Mouse (Mus musculus) forebrain, postnatal 0 days (tissue): ENCODE results near the gene Hlf. TPM values are rescaled to one million over a fixed set of nuclear protein-coding genes. Genes with fewer than 3 reads are reported as not detected.
A peak's percentile ranks its signal among the peaks of the same experiment; 100 is the strongest.

Source experiments
- ATAC-seq: fragments of 200-750 bp; cut with Nextera tagmentation; 2 replicates; pipeline ENCODE4 v1.8.0; 2017; ENCODE audit warnings: mild to moderate bottlenecking, moderate library complexity
- DNase-seq: peaks from one replicate; pipeline ENCODE4 v3.0.0-alpha.2; 2015
- H3K27ac ChIP-seq: fragments of 300-500 bp; sonication (generic); 2 replicates; pipeline ENCODE4 v1.5.1; 2014; ENCODE audit warnings: low read depth, mild to moderate bottlenecking, antibody characterized with exemption, low read length, moderate library complexity, mixed read lengths
- H3K27me3 ChIP-seq: fragments of 300-500 bp; sonication (generic); 2 replicates; pipeline ENCODE4 v1.6.1; 2014; ENCODE audit warnings: mild to moderate bottlenecking, low read length, mixed read lengths; ENCODE audit not compliant: insufficient read depth
- H3K36me3 ChIP-seq: fragments of 300-500 bp; sonication (generic); 2 replicates; pipeline ENCODE4 v1.6.1; 2014; ENCODE audit warnings: mild to moderate bottlenecking, moderate library complexity; ENCODE audit not compliant: insufficient read depth
- H3K4me1 ChIP-seq: fragments of 300-500 bp; sonication (generic); 2 replicates; pipeline ENCODE4 v1.6.1; 2014; ENCODE audit warnings: antibody characterized with exemption; ENCODE audit not compliant: insufficient read depth
- H3K4me2 ChIP-seq: fragments of 300-500 bp; sonication (generic); 2 replicates; pipeline ENCODE4 v1.6.1; 2014; ENCODE audit warnings: low read depth, mild to moderate bottlenecking, moderate library complexity
- H3K4me3 ChIP-seq: fragments of 300-500 bp; sonication (generic); 2 replicates; pipeline ENCODE4 v1.5.1; 2014; ENCODE audit warnings: low read depth, low read length, mixed read lengths
- H3K9ac ChIP-seq: fragments of 300-500 bp; sonication (generic); 2 replicates; pipeline ENCODE4 v1.6.1; 2014; ENCODE audit warnings: mild to moderate bottlenecking
- H3K9me3 ChIP-seq: fragments of 300-500 bp; sonication (generic); 2 replicates; pipeline ENCODE4 v1.6.1; 2016; ENCODE audit warnings: low read length
- CTCF ChIP-seq: sonication (generic); IDR thresholded peaks from 2 replicates; pipeline ENCODE4 v1.5.1; 2016; ENCODE audit warnings: antibody characterized with exemption, control low read depth, low read depth
- WGBS: fragments of 180-500 bp; shearing (Covaris S2); extraction: QIAGEN DNeasy Blood & Tissue Kit; methylation state at CpG from one replicate; pipeline ENCODE4 v1.1.7; 2014; 5-methylcytosine and 5-hydroxymethylcytosine counted together
- polyA plus RNA-seq: library from polyadenylated mRNA; unstranded; fragments of >200 nt; fragmentation: Nextera tagmentation; extraction: Ambion mirVana; gene quantifications from 2 replicates; pipeline ENCODE4 v1.2.1, GENCODE M21; 2015
- total RNA-seq: library from RNA; depleted of rRNA; stranded (reverse); fragments of >200 nt; gene quantifications from 2 replicates; pipeline ENCODE4 v1.2.3, GENCODE M21; 2014

Gene Hlf
- total and polyA plus RNA-seq, 2 experiments from 2014 or later: 6.8 to 9.7 TPM

DNA sequence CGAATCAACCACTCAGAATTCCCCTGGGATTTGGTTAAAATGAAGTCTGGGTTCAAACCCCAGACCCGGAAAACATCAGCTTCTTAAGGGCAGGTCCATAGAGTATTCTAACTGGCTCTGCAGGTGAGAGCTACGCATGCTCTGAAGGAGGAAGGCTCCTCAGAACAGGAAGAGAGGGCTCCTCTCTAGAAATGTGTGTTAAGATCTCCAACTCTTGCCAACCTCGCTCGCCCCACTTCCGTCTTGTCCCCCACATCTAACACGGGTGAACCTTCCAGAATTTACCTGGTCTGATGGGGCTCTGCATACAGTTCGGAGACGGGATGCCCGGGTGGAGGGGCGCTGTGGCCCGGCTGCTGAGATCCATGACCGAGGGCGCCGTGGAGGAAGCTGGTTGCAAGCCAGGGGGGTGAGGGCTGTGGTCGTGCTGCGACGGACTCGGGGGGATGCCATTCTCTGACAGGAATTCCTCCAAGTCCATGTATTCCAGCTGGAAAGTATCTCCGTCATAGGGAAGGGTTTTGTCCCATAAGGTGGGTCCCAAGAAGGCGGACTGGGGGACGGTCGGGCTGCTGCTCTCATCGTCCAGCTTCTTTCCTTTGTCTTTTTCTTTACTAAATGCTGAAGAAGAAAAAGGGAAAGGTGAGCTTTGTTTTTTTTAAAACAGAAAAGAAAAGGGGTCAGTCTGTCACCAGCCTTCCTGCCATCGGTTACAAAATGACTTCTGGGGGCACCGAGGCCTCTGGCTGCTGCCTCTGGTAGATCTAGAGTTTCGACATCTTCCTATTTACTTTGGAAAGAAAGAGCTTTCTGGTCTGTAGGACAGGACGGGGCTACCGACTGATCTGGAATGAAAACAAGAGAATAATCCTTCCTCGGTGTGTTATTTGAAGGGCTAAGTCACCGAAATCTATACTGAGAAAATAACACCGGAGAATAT lies 2.9 kb downstream of the Hlf start:
- H3K9me3 ChIP-seq: no peaks in the 10 kb centered on the region
- DNase-seq (no peak), ATAC-seq (no peak)
- H3K27me3 ChIP-seq: 0 out of 2 replicates have a peak, but pooled peaks cover 6% of the 10 kb centered on the region
- H3K4me3 ChIP-seq: peak overlapping the region; percentile 56
- WGBS: 51% methylated on average over 32 of the region's 32 CpGs
- H3K9ac ChIP-seq: no peak overlapping the region
- no peak overlapping the region for H3K27ac ChIP-seq
- H3K4me2 ChIP-seq: peak overlapping the region; percentile 86
- H3K36me3 ChIP-seq: no peaks in the 10 kb centered on the region
- no peaks in the 10 kb centered on the region; the same call in 1 of the 2 replicates for H3K4me1 ChIP-seq
- TF ChIP-seq CTCF: no peak

DNA sequence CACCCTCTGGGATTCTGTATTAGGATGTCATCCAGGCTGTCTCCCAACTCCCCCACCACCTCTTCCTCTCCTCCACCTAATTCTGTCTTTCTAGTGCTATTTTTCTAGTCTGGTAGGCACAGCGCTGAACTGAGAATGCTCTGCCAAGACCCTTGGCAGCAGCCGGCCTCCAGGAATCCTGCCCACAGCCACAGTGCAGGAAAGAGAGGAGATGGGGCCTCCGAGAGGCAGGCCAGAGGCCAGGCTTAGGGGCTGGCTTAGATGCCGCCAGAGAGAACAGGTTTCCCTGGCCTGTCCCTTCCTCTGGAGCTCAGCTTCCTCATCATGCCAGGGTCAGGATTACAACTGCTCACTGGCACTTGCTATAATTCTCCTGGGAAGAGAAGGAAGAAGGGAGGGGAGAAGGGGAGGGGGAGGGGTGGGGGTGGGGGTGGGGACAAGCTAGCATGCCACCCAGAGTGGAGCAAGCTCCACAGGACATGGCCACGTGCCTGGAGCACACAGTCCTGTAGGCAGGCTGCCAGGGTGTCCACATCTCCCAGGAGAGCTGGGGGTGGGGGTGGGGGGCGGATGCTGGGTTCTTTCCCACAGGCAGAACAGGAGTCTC lies 8.6 kb downstream of the Hlf start:
- 10% methylated on average over 6 of the region's 6 CpGs for WGBS
- TF ChIP-seq CTCF: no peak
- Histone ChIP-seq H3K4me3 (no peak overlapping the region), H3K27me3 (no peaks in the 10 kb centered on the region), H3K36me3 (no peaks in the 10 kb centered on the region), H3K4me1 (peaks cover 13% of the 10 kb centered on the region; the same call in 1 of the 2 replicates), H3K27ac (0 out of 2 replicates have a peak overlapping the region, but pooled peaks have one; percentile 21), H3K4me2 (peak overlapping the region; percentile 21), H3K9me3 (no peaks in the 10 kb centered on the region), H3K9ac (no peak overlapping the region)
- peak; percentile 74 for DNase-seq
- peak; percentile 90 for ATAC-seq

DNA sequence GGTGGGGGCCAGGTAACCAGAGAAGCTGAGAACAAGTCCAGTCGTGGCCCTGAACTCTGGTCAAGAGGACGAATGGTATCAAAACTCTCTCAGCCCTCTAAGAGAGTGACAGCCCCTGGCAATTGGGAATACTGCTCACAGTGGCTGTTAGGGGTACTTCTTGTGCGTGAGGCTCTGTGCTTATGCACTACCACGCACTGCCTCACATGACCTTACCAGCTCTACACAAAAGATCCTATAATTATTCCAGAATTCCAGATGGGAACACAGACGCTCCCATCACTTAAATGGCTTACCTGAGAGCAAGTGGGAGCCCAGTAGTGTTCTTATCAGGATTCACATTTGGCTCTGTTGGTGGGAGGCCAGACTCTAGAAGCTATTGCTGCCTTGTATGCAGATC lies 9.6 kb downstream of the Hlf start:
- Histone ChIP-seq H3K4me1 (peaks cover 13% of the 10 kb centered on the region; the same call in 1 of the 2 replicates), H3K4me2 (no peak overlapping the region), H3K9ac (no peak overlapping the region), H3K36me3 (no peaks in the 10 kb centered on the region), H3K27ac (no peak overlapping the region), H3K9me3 (no peaks in the 10 kb centered on the region), H3K27me3 (no peaks in the 10 kb centered on the region), H3K4me3 (no peak overlapping the region)
- 55% methylated on average over 5 of the region's 5 CpGs for WGBS
- peak; percentile 63 for TF ChIP-seq CTCF
- DNase-seq (no peak), ATAC-seq (peak; percentile 75)

DNA sequence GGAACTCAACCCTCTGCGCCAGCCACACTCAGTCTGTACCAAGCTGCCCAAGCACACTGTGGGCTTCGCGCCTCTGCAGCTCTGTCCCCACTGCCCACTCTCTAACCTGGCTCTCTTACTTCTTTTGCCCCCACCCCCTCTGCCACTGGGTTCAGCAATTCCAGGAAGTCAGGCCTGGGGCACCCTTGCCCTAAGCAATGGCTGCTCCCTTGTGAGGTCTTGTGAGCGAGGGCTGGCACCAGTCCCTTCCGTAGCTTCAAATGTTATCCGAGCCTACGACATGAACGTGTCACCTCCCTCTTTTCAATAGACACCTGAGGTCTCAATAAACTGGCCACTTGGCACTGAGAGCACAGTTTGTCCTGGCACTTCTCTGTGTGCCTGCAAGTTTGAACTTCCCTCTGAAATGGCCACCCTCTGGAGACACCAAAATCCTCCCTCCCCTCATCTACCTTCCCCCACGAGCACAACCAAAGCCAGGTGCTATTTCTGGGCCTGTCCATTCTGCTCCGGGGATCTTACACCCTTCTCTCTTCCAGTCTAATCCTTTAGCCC lies 10.5 kb downstream of the Hlf start:
- no peak overlapping the region for H3K4me3 ChIP-seq
- H3K27me3 ChIP-seq: no peaks in the 10 kb centered on the region
- 85% methylated on average over 10 of the region's 10 CpGs for WGBS
- ATAC-seq: no peak
- DNase-seq: no peak
- no peaks in the 10 kb centered on the region for H3K36me3 ChIP-seq
- no peak for TF ChIP-seq CTCF
- H3K27ac ChIP-seq: no peak overlapping the region
- no peak overlapping the region for H3K4me2 ChIP-seq
- H3K4me1 ChIP-seq: peaks cover 13% of the 10 kb centered on the region; the same call in 1 of the 2 replicates
- no peaks in the 10 kb centered on the region for H3K9me3 ChIP-seq
- no peak overlapping the region for H3K9ac ChIP-seq

DNA sequence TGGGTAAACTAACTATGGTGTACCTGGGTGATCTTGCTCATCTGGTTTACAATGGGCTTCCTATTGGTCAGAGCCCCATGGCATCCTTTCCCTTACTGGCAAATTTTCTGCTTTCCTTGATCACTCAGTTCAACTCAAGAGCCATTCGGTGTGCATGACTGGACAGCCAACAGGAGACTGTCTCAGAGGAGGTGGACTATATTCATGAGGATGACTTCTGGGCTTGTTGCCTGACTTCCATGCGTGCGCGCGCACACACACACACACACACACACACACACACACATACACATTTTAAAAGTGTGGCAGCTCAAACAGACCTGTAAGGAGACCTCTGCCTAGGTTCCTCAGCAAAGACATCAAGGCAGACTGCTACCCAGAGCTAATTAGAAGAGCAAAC lies 12.7 kb downstream of the Hlf start:
- no peak for DNase-seq
- no peak overlapping the region for H3K27ac ChIP-seq
- H3K4me1 ChIP-seq: peaks cover 13% of the 10 kb centered on the region; the same call in 1 of the 2 replicates
- no peak for TF ChIP-seq CTCF
- H3K4me3 ChIP-seq: no peak overlapping the region
- WGBS: 91% methylated on average over 5 of the region's 5 CpGs
- H3K9ac ChIP-seq: no peak overlapping the region
- H3K36me3 ChIP-seq: no peaks in the 10 kb centered on the region
- H3K4me2 ChIP-seq: no peak overlapping the region
- no peaks in the 10 kb centered on the region for H3K27me3 ChIP-seq
- ATAC-seq: no peak
- H3K9me3 ChIP-seq: no peaks in the 10 kb centered on the region

DNA sequence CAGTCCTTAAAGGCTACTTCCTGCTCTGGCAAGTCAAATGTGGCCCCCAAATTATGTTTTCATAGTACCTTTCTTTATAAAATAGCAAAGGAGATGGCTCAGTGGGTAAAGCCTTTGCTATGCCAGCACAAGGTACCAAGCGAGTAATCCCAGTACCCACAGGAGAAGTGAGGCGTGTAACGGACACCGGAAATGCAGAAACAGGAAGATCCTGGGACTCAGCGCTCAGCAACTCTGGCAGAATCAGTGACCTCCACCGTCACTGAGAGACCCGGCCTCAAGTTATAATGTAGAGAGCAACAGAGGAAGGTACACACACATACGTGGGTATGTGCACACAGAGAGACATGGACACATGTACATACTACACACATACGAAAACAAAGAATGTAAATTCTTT lies 14.3 kb downstream of the Hlf start:
- no peaks in the 10 kb centered on the region for H3K9me3 ChIP-seq
- no peaks in the 10 kb centered on the region for H3K36me3 ChIP-seq
- H3K4me3 ChIP-seq: no peak overlapping the region
- DNase-seq (no peak), ATAC-seq (no peak)
- H3K9ac ChIP-seq: no peak overlapping the region
- no peaks in the 10 kb centered on the region for H3K27me3 ChIP-seq
- WGBS: 94% methylated on average over 9 of the region's 9 CpGs
- no peak overlapping the region for H3K27ac ChIP-seq
- TF ChIP-seq CTCF: no peak
- H3K4me1 ChIP-seq: peaks cover 3% of the 10 kb centered on the region; the same call in 1 of the 2 replicates
- H3K4me2 ChIP-seq: no peak overlapping the region
